In the genomic region with DNA sequence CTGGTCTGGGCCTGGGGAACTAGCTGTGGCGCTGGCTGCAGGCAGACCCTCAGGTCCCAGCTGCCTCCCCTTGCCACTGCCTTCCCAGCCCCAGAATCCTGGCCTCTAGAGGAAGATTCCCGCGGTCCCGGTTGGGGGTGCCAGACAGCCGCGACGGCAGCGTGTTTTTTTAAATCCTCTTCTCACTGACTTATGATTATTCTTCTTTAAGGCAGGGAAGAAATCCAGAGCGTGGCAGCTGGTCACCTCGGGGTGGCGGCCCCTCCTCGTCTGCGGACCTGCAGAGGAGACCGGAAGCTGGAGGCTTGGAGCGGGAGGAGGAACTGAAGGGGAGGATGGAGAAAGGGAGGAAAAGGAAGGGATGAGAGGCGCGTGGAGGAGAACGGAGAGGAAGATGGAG, we compare ENCODE assay signal across 8 mouse cellular contexts. TPM values are rescaled to one million over a fixed set of nuclear protein-coding genes. Genes with fewer than 3 reads are reported as not detected.
DNase-seq lines count a peak whose midpoint lies in the region; ATAC-seq and TF ChIP-seq lines count a peak whose summit lies in the region.

No protein-coding gene starts in this region.

- no peaks in the 10 kb centered on the region for H3K27me3 ChIP-seq in embryonic facial prominence, embryonic 12.5 days
- H3K27me3 ChIP-seq in heart, adult 2 months (ENCODE audit: control insufficient read depth, insufficient read depth, low read length): no peaks in the 10 kb centered on the region
- no peaks in the 10 kb centered on the region for H3K27me3 ChIP-seq in limb, embryonic 12.5 days
- no peaks in the 10 kb centered on the region for H3K27me3 ChIP-seq in midbrain, embryonic 13.5 days
- no peaks in the 10 kb centered on the region for H3K27me3 ChIP-seq in stomach, embryonic 16.5 days (ENCODE audit: control insufficient read depth, insufficient read depth, low read length)

- H3K4me3 ChIP-seq in embryonic facial prominence, embryonic 12.5 days: peak overlapping the region; percentile 21
- H3K4me3 ChIP-seq in heart, adult 2 months: no peak overlapping the region
- peak overlapping the region; percentile 29 for H3K4me3 ChIP-seq in limb, embryonic 12.5 days (replicated peaks)
- H3K4me3 ChIP-seq in midbrain, embryonic 13.5 days (replicated peaks): peak overlapping the region; percentile 14; the same call in 1 of the 2 replicates
- peak overlapping the region; percentile 31 for H3K4me3 ChIP-seq in stomach, embryonic 16.5 days (replicated peaks; ENCODE audit: low read length)

- DNase-seq in brain, adult 2 months (ENCODE audit: low read depth, low spot score): peak; percentile 87
- DNase-seq in heart, adult 2 months: peak; percentile 69 to 70
- DNase-seq in kidney, adult 18-20 months: peak; percentile 67
- DNase-seq in spleen, postnatal 14 days (ENCODE audit: low spot score in 2 of 2): no peak

- peak overlapping the region; percentile 44 for H3K4me2 ChIP-seq in embryonic facial prominence, embryonic 12.5 days (replicated peaks)
- peak overlapping the region; percentile 55 for H3K4me2 ChIP-seq in limb, embryonic 12.5 days
- H3K4me2 ChIP-seq in midbrain, embryonic 13.5 days (replicated peaks): peak overlapping the region; percentile 50
- peak overlapping the region; percentile 44 for H3K4me2 ChIP-seq in stomach, embryonic 16.5 days (ENCODE audit: low read depth, low read length)

- peak; percentile 35; the same call in 1 of the 2 replicates for TF ChIP-seq POLR2A in heart, adult 2 months (IDR thresholded peaks at IDR 0.05; ENCODE audit: insufficient read depth, low read depth, low read length)

- H3K27ac ChIP-seq in embryonic facial prominence, embryonic 12.5 days: peak overlapping the region; percentile 88
- peak overlapping the region; percentile 36 for H3K27ac ChIP-seq in heart, adult 2 months
- H3K27ac ChIP-seq in limb, embryonic 12.5 days: peak overlapping the region; percentile 89
- H3K27ac ChIP-seq in midbrain, embryonic 13.5 days: peak overlapping the region; percentile 92
- peak overlapping the region; percentile 85 for H3K27ac ChIP-seq in stomach, embryonic 16.5 days (ENCODE audit: low read length)

- H3K9ac ChIP-seq in embryonic facial prominence, embryonic 12.5 days: peak overlapping the region; percentile 44
- 0 out of 2 replicates have a peak overlapping the region, but pooled peaks have one; percentile 19 for H3K9ac ChIP-seq in heart, adult 2 months (ENCODE audit: low read depth, low read length)
- H3K9ac ChIP-seq in limb, embryonic 12.5 days (replicated peaks): peak overlapping the region; percentile 51
- H3K9ac ChIP-seq in midbrain, embryonic 13.5 days (replicated peaks): peak overlapping the region; percentile 66
- peak overlapping the region; percentile 64 for H3K9ac ChIP-seq in stomach, embryonic 16.5 days (ENCODE audit: low read length)

- WGBS in embryonic facial prominence, embryonic 12.5 days: 0% methylated on average over 18 of the region's 18 CpGs
- WGBS in heart, adult 2 months: 4% methylated on average over 18 of the region's 18 CpGs
- WGBS in limb, embryonic 12.5 days: 1% methylated on average over 18 of the region's 18 CpGs
- 2% methylated on average over 18 of the region's 18 CpGs for WGBS in midbrain, embryonic 13.5 days
- 3% methylated on average over 18 of the region's 18 CpGs for WGBS in stomach, embryonic 16.5 days

- H3K36me3 ChIP-seq in embryonic facial prominence, embryonic 12.5 days: no peaks in the 10 kb centered on the region
- no peaks in the 10 kb centered on the region for H3K36me3 ChIP-seq in heart, adult 2 months (ENCODE audit: control insufficient read depth, insufficient read depth, low read length)
- no peaks in the 10 kb centered on the region for H3K36me3 ChIP-seq in limb, embryonic 12.5 days
- H3K36me3 ChIP-seq in midbrain, embryonic 13.5 days: no peaks in the 10 kb centered on the region
- no peaks in the 10 kb centered on the region for H3K36me3 ChIP-seq in stomach, embryonic 16.5 days (ENCODE audit: control insufficient read depth, insufficient read depth, low read length)

- peak; percentile 62 for TF ChIP-seq CTCF in heart, adult 2 months (IDR thresholded peaks at IDR 0.05)

- H3K79me2 ChIP-seq in heart, adult 2 months (replicated peaks; ENCODE audit: control insufficient read depth, insufficient read depth, low read length): no peaks in the 10 kb centered on the region

- peak; percentile 44; the same call in 1 of the 2 replicates for TF ChIP-seq EP300 in heart, adult 2 months (IDR thresholded peaks at IDR 0.05; ENCODE audit: insufficient read depth, low read depth, low read length)

- ATAC-seq in embryonic facial prominence, embryonic 12.5 days (ENCODE audit: insufficient number of reproducible peaks, insufficient read depth, low FRiP score, low TSS enrichment): no peak
- no peak for ATAC-seq in limb, embryonic 12.5 days (ENCODE audit: insufficient number of reproducible peaks, insufficient read depth, low FRiP score, low TSS enrichment, low read depth)
- peak; percentile 74 for ATAC-seq in midbrain, embryonic 13.5 days
- ATAC-seq in stomach, embryonic 16.5 days (ENCODE audit: insufficient read depth, low FRiP score): peak; percentile 68; the same call in 1 of the 2 replicates

- H3K4me1 ChIP-seq in embryonic facial prominence, embryonic 12.5 days: peaks cover 21% of the 10 kb centered on the region
- H3K4me1 ChIP-seq in heart, adult 2 months (ENCODE audit: control insufficient read depth, insufficient read depth, low read length): peaks cover 6% of the 10 kb centered on the region; the same call in 1 of the 2 replicates
- peaks cover 42% of the 10 kb centered on the region for H3K4me1 ChIP-seq in limb, embryonic 12.5 days (replicated peaks)
- peaks cover 28% of the 10 kb centered on the region for H3K4me1 ChIP-seq in midbrain, embryonic 13.5 days (replicated peaks)
- peaks cover 23% of the 10 kb centered on the region for H3K4me1 ChIP-seq in stomach, embryonic 16.5 days (ENCODE audit: control insufficient read depth, insufficient read depth, low read length)

- intact Hi-C loops in heart, adult 2 months (cut with DNase I): loop anchor here (1.0 to 2.0 kb wide), 2 partner anchors 63 to 181 kb away; no protein-coding TSS in a partner anchor

- no peaks in the 10 kb centered on the region for H3K9me3 ChIP-seq in embryonic facial prominence, embryonic 12.5 days
- no peaks in the 10 kb centered on the region for H3K9me3 ChIP-seq in limb, embryonic 12.5 days
- no peaks in the 10 kb centered on the region for H3K9me3 ChIP-seq in midbrain, embryonic 13.5 days
- H3K9me3 ChIP-seq in stomach, embryonic 16.5 days (replicated peaks; ENCODE audit: control insufficient read depth, low read length): no peaks in the 10 kb centered on the region

RNA-seq across cellular contexts. Expression of a gene that starts 18.7 kb away (rescaled TPM):
- polyA plus RNA-seq in embryonic facial prominence, embryonic 12.5 days (2016; fragmentation: Nextera tagmentation; extraction: Ambion mirVana): 0.57 and 1.4 TPM in 2 replicates
- 1 to 10 TPM in 1 of 2 experiments, under 1 TPM in 1; 0.73 to 1.0 TPM for total RNA-seq in heart, adult 2 months (2021)
- 0.32 and 0.76 TPM in 2 replicates for polyA plus RNA-seq in heart, adult 2 months (2012; rRNA removed)
- polyA plus RNA-seq in limb, embryonic 12.5 days (2016; fragmentation: Nextera tagmentation; extraction: Ambion mirVana): 0.63 and 1.7 TPM in 2 replicates
- 0.27 and 0.43 TPM in 2 replicates for polyA plus RNA-seq in midbrain, embryonic 13.5 days (2015; fragmentation: Nextera tagmentation; extraction: Ambion mirVana)
- 0.34 and 1.1 TPM in 2 replicates for polyA plus RNA-seq in stomach, embryonic 16.5 days (2015; fragmentation: Nextera tagmentation; extraction: Ambion mirVana)

Comparison
In these comparisons a context has a peak if more than half of its experiments do, and no peak if none do; other contexts are left out.
1. DNase-seq: peak in brain, adult 2 months (single experiment), heart, adult 2 months (2 of 2) and kidney, adult 18-20 months (single experiment); none in spleen, postnatal 14 days (0 of 2).
2. ATAC-seq: peak in midbrain, embryonic 13.5 days (single experiment) and stomach, embryonic 16.5 days (single experiment); none in embryonic facial prominence, embryonic 12.5 days (single experiment) and limb, embryonic 12.5 days (single experiment).
3. H3K27ac ChIP-seq: peak in every context shown above with its lines; median percentile 92 in midbrain, embryonic 13.5 days; 89 in limb, embryonic 12.5 days; 88 in embryonic facial prominence, embryonic 12.5 days; 85 in stomach, embryonic 16.5 days; 36 in heart, adult 2 months.
4. Peak in every context shown above with its lines, with median percentiles within 50 percentile points of each other: H3K4me2 ChIP-seq and H3K9ac ChIP-seq.